Mouse (Mus musculus): ENCODE data around the gene B130006D01Rik.

B130006D01Rik gene

GRCm38 (mm10) chr11:95770720-95771364 is 47.5 kb downstream of the B130006D01Rik start:
- DNase-seq (ENCODE audit: extremely low spot score, low spot score), result no peak

- DNase-seq (ENCODE audit: extremely low spot score, low spot score), result no peak
Measured at GRCm38 (mm10) chr11:95771665-95772064, 48.3 kb downstream of the B130006D01Rik start.

DNA sequence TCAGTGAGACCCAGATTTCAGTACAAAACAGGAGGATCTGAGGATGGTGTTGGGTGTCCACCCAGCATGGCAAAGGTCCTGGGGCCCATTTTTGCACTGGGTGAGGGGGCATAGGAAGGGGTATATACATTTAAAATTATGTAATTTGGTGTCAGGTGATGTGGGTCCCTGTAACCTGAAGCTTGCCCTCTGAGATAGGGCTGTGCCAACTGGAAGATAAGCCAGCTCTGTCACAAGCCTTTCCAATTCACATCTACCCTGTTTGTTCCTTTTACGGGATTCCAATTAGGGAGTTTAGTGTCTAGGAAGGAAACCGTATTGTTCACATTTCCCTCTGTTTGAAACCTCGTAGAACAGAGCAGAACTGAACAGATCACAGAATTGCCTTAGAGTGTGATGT is 49.9 kb downstream of the B130006D01Rik start:
- DNase-seq (ENCODE audit: extremely low spot score, low spot score), result no peak
